Mouse (Mus musculus) lung, postnatal 36 days (tissue): ENCODE measurements around the gene Cpsf3.

Experiments
- DNase-seq: peaks from one replicate; pipeline ENCODE4 v3.0.0; 2022; ENCODE audit warnings: mixed read lengths

The Cpsf3 gene

GRCm38 (mm10) chr12:21337171-21337570 lies 52.0 kb downstream of the Cpsf3 start:
- no peak for DNase-seq

- DNase-seq = no peak
These were observed 55.5 kb downstream of the Cpsf3 start for GRCm38 (mm10) chr12:21340674-21341073.

GRCm38 (mm10) chr12:21346972-21347371 lies 61.8 kb downstream of the Cpsf3 start:
- DNase-seq = no peak

GRCm38 (mm10) chr12:21350113-21350876 lies 65.1 kb downstream of the Cpsf3 start:
- DNase-seq = no peak

GRCm38 (mm10) chr12:21353681-21354080 lies 68.5 kb downstream of the Cpsf3 start:
- peak; percentile 63 for DNase-seq

GRCm38 (mm10) chr12:21362686-21363085 lies 77.5 kb downstream of the Cpsf3 start:
- DNase-seq = peak; percentile 65

- DNase-seq = no peak
These were observed 78.0 kb downstream of the Cpsf3 start for GRCm38 (mm10) chr12:21363195-21363594.
